ENCODE assay signal across 15 mouse cellular contexts in the genomic region with DNA sequence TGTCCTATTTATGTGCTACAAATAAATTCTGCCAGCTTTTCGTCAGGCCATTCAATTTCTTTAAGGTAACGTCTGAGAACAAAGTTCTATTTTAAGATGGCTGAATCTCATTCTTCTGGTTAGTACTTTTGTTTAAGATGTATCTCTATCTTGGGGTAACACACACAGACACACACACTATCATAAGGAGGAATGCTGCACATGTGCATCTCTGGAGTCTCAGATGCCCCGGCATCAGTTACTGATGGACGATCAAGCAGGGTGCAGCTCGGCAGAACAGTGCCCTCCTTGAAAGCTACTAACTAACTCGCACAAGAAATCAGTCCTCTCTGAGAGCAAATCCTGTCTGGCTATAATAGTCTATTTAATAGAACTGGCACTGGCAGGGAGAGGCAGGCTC.
"Had no signal": no experiment of that assay in that cellular context is flagged by ENCODE, and none has a peak within 500 bp of the region (broad histone marks: within the 10 kb centered on the region; RNA-seq: fewer than 3 reads in every experiment).

No protein-coding gene starts in this region.

- DNase-seq: kidney, adult 8-10 months; kidney, postnatal 36 days; layer of hippocampus, adult 9-11 months; left cerebral cortex, postnatal 4 days; lung, adult 2 months; midbrain, embryonic 14.5 days; right cerebral cortex, adult 18-20 months; right cerebral cortex, postnatal 25 days; thymus, postnatal 4 days had no signal

- ATAC-seq: intestine, postnatal 0 days; lung, postnatal 0 days had no signal

- H3K27ac ChIP-seq: macrophage; midbrain, embryonic 10.5 days; neural tube, embryonic 15.5 days had no signal

- H3K4me1 ChIP-seq: midbrain, embryonic 10.5 days; neural tube, embryonic 15.5 days had no signal

- H3K27me3 ChIP-seq: neural tube, embryonic 15.5 days had no signal

- H3K9ac ChIP-seq: neural tube, embryonic 15.5 days had no signal

- H3K9me3 ChIP-seq: midbrain, embryonic 10.5 days; neural tube, embryonic 15.5 days had no signal

- H3K4me3 ChIP-seq: midbrain, embryonic 10.5 days; myocyte; neural tube, embryonic 15.5 days had no signal

- H3K4me2 ChIP-seq: neural tube, embryonic 15.5 days had no signal
